Mouse (Mus musculus) neural tube, embryonic 10.5 days (tissue): Measurements from ENCODE around the gene Sars2.
A peak's percentile ranks its signal among the peaks of the same experiment; 100 is the strongest.
"Not testable (repeated sequence)": the region's sequence is repeated elsewhere in the genome, so short reads cannot be mapped to it uniquely, and the experiment has no call there.

ENCODE experiments used
- DNase-seq: peaks from one replicate; pipeline ENCODE4 v3.0.0-alpha.2; 2017; ENCODE audit warnings: low spot score; ENCODE audit errors: extremely low spot score

The Sars2 gene

GRCm38 (mm10) chr7:28741709-28742438 is at the start of gene Sars2, which contains the start of gene Mrps12:
Gene Sars2 (plus strand): TSS chr7:28741992.
Gene Mrps12 (minus strand): TSS chr7:28741820.
- peak; percentile 99 for DNase-seq

GRCm38 (mm10) chr7:28692545-28693320 is 49.1 kb upstream of the Sars2 start, which contains the start of gene Fbxo27:
Gene Fbxo27 (plus strand): TSS chr7:28692849.
- DNase-seq, result peak; percentile 43

DNA sequence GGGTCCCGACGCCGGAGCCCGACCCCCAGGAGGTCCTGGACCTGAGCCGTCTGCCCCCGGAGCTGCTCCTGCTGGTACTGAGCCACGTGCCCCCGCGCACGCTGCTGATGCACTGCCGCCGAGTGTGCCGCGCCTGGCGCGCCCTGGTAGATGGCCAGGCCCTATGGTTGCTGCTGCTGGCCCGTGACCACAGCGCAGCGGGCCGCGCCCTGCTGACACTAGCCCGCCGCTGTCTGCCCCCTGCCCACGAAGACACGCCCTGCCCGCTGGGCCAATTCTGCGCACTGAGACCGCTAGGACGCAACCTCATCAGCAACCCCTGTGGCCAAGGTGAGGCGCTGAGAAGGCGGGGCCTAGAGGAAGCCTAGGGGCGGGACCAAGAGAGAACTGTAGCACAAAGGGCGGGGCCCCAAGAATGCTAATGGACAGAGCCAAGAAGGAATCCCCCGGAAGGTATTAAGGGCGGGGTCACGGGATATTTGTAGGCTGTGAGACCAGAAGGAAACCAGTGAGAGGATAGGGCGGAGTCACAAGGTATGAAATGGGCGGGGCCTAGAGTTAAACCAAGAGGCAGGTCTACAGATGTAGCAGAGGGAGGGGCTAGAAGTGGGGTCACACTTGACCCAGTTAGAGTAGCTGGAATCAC is 48.3 kb upstream of the Sars2 start:
- peak; percentile 71 for DNase-seq

- DNase-seq, result no peak
Observed at GRCm38 (mm10) chr7:28694423-28694822, 47.4 kb upstream of the Sars2 start.

DNA sequence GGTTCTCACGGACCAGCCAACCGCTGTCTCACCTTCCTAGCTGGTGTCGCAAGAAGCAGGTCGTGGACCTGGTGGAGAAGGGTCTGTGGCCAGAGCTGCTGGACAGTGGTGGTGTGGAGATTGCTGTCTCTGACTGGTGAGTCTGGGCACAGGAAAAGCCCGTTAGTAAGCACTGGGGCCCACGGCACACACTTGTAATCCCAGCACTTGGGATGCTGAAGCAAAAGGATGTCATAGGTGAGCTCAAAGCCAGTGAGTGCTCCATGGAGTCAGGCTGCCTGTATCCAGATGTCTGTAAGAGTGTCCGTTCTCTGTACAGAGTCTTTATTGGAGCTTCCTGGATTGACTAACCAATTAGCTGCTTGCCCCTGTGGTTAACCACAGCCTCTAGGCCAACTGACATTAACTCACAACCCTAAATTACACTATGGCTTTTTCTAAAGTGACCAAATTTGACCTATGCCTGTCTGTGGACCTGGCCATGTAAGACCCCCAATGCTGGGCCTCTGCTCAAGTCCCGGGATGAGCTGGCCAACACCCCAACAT is 46.8 kb upstream of the Sars2 start:
- DNase-seq, result no peak

DNA sequence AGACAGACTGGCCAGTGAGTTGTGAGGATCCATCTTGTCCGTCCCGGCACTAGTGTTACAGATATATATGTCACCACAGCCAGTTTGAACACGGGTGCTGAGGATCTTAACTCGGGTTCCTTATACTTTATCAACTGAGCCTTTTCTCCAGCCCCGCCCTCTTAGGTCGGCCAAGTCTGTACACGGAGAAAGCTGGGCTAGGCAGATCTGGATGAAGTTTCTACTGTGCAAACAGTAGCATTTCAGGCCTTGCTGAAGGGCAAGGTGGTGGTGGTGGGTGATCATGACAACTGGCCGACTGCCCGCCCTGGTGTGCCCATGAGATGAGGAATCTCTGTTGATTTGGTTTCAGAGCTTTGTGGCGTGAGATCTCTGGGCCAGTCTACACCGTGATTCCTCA is 44.5 kb upstream of the Sars2 start:
- DNase-seq, result no peak

DNA sequence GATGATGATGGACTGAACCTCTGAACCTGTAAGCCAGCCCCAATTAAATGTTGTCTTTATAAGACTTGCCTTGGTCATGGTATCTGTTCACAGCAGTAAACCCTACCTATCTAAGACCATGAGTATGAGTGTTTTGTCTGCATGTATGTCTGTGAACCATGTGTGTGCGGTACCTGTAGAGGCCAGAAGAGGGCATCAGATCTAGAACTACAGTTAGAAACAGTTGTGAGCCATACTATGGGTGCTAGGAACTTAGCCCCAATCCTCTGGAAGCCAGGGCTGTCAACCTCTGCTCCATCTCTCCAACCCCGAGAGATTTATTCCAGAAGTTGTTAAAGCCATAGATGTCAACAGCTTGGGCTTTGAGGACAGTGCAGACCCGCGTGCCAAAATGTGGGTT is 41.5 kb upstream of the Sars2 start:
- DNase-seq, result no peak

DNA sequence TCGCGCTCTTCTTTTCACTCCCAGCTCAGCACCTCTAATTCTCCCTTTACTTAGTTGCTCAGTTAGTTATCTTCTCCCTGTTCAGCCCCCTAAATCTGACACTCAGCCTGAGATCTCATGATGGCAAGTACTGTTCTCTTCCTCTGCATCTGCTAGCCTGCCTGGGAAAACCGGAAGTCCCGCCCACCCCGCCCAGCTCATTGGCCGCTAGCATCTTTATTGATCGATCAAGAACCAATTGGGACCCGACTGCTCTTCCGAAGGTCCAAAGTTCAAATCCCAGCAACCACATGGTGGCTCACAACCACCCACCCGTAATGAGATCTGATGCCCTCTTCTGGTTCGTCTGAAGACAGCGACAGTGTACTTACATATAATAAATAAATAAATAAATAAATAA is 40.5 kb upstream of the Sars2 start:
- not testable (repeated sequence) for DNase-seq

GRCm38 (mm10) chr7:28702601-28703143 is 39.1 kb upstream of the Sars2 start:
- DNase-seq, result no peak

DNA sequence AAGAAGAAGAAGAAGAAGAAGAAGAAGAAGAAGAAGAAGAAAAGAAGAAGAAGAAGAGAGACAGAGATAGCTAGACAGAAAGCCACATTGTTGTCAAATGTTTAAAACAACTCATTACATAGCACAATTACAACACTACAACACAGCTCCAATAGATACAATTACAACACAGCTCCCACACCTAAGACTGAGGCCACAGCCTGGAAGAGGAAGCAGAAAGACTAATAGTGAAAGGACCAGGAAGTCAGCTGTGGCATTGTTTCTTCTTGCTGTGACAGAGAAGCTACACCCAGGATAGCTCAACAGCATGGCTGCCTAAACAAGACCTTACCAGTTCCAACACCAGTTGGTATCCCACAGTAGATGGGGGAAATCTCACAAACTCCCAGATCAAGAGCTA is 32.3 kb upstream of the Sars2 start:
- DNase-seq, result no peak

GRCm38 (mm10) chr7:28710962-28711361 is 30.8 kb upstream of the Sars2 start:
- DNase-seq, result no peak

DNA sequence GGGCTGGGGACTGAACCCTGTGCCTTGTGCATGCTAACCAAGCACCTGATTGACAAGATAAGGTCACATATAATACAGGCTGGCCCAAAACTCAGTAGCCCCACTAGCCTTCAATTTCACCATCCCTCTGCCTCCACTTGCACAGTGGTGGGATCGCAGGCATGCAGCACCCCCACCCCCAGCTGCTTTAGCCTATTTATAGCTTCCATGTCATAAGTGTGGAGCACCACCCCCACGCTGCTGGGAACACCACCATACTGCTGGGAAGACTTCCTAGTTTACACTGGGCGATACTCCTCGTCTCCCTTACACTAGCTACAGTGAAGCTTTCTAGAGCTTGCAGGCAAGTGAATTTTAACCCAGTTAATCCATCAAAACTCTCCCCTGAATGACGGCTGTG is 27.1 kb upstream of the Sars2 start:
- DNase-seq, result no peak

- DNase-seq, result no peak
Observed at GRCm38 (mm10) chr7:28715598-28715997, 26.2 kb upstream of the Sars2 start.

DNA sequence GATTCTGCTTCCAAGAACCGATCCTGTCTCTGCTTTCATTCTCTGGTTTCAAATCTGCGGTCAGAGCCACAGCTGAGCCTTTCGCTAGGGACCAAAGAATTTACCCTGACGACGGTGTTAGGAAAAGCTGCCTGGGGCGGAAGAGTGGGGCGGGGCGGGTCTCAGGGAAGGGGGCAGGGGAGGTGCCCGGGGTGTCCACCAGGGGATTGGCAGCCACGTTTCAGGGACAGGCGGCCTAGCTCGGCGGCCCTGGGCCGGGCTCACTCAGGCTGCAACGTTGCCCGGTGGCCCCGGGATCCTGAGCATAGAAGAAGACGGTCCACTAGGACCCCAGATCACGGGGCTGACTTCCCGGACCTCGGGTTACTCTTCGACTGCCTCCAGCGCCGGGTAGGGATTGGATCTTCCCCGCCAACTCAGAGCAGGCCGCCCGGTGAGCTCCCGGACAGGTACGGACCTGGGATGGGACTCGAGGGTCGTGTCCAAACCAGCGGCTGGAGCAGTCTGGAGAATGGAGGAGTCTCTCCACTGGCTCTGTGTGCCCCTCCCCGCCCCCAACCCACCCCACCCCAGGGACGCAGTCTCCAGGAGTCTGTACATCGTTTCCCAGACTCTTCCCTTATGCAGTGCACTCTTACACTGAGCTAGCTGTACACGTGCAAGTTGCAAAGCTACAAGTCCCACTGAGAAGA is 25.1 kb upstream of the Sars2 start, which contains the start of gene Fbxo17:
TSS of gene Fbxo17 (plus strand) at position 215 of the 692 bp plus-strand sequence.
- peak; percentile 73 for DNase-seq

GRCm38 (mm10) chr7:28717726-28718125 is 24.1 kb upstream of the Sars2 start:
- no peak for DNase-seq

GRCm38 (mm10) chr7:28719159-28719558 is 22.6 kb upstream of the Sars2 start:
- DNase-seq, result no peak

DNA sequence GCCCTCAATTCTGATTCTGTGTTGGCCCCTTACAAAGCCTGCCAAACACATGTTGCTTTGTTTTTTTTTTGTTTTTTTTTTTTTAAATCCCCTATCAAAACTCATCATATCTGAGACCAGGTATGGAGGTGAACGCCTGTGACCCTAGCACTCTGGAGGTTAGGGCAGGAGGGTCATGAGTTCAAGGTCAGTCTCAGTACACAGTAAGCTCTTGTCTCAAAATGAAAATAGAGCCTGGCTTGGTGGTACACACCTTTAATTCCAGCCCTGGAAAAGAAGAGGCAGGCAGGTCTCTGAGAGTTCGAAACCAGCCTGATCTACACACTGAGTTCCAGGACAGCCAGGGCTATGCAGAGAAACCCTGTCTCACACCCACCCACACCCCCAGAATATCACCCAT is 22.1 kb upstream of the Sars2 start:
- DNase-seq, result no peak

DNA sequence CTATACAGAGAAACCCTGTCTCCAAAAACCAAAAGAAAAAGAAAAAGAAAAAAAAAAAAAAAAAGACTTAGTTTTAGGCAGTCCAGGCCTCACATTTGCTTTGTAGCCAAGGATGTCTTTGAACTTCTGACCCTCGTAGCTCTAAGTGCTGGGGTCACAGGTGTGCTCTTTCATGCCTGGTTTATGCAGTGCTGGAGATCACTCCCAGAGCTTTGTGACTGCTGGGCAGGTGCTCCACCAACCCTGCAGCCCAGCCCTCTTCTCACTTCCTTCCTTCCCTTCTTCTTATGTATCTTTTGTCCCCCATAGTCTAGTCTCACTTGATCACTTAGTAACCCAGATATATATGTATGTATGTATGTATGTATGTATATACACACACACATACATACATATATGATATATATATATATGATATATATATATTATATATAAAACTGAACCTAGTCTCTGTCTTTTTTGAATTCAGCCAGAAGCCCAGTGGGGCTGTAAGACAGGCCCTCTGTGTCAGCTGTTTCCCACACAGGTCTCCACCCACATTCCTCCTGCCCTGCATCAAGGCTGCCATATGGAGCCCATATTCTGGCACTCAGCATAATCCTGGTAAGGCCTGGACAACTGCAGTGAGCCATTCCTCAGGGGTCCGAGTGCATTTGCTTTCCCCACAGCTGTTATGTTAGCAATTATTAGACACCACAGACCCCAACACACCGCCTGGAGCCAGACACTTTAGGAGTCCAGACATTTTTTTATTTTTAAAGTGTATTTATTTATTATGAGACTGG is 20.8 kb upstream of the Sars2 start:
- no peak for DNase-seq

DNA sequence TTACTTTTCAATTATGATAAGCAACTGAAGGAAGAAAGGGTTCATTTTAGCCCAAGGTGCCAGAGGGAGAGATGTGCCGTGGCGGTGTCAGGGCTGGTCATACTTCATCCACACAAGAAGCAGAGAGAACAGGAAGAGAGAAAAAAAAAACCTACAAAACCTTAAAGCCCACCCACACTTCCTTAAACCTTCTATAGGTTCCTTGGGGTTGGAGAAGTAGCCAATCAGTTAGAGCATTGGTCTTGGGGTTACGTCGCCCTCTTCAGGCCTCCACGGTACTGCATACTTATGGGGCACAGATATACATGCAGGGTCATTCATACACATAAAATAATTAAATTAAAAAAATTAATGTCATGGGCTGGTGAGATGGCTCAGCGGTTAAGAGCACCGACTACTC is 19.7 kb upstream of the Sars2 start:
- no peak for DNase-seq

DNA sequence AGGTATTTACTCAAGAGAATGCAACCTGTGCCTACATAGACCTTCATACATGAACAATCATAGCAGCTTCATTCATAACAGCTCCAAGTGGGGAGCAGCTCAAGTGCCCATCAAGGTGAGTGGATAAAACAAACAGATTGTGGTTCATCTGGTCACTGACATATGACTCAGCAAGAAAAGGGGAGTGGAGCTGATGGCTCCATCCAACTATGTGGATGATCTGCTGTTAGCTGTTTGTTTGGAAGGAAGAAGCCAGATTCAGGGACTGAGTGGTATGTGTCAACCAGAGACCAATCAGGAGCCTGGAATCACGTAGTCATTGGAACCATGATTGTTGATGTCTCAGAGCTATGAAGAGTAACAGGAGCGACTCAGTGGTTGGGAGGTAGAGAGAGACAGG is 17.2 kb upstream of the Sars2 start:
- no peak for DNase-seq
